8 mouse cellular contexts compared by ENCODE assay signal in the genomic region with DNA sequence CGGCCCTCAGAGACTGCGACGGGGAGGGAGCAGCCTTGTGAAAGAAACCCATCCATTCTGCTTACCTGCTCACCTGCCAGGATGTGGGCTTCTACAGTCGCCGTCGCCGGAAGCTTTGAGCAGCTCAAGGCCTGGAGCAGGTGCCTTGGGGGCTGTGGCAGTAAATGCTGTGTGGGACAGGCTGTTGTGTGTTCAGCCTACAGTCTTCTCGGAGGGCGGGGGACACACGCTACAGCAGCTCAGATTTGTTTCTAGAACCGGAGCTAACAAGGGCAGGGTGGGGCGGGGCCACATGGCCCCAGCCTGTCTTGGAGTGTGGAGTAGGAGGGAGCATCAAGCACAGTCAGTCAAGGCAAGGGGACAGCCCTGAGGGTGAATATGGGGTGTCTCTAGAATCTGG. TPM values are rescaled to one million over a fixed set of nuclear protein-coding genes. Genes with fewer than 3 reads are reported as not detected.
DNase-seq lines count a peak whose midpoint lies in the region; ATAC-seq and TF ChIP-seq lines count a peak whose summit lies in the region.

A gene (minus strand): TSS at position 256 of the 400 bp plus-strand sequence.

- H3K4me1 ChIP-seq in kidney, embryonic 15.5 days = peaks cover 41% of the 10 kb centered on the region
- H3K4me1 ChIP-seq in embryonic facial prominence, embryonic 13.5 days = peaks cover 36% of the 10 kb centered on the region
- no peaks in the 10 kb centered on the region for H3K4me1 ChIP-seq in forebrain, embryonic 14.5 days (ENCODE audit: control insufficient read depth, insufficient read depth, low read length)

- ATAC-seq in kidney, embryonic 15.5 days (replicated peaks; ENCODE audit: low FRiP score) = peak; percentile 49; the same call in 1 of the 2 replicates
- ATAC-seq in embryonic facial prominence, embryonic 13.5 days (ENCODE audit: insufficient number of reproducible peaks, insufficient read depth, low FRiP score, low TSS enrichment, low read depth) = no peak
- no peak for ATAC-seq in forebrain, embryonic 14.5 days

- no peaks in the 10 kb centered on the region for H3K79me2 ChIP-seq in myocyte (ENCODE audit: control insufficient read depth, insufficient read depth)

- H3K36me3 ChIP-seq in kidney, embryonic 15.5 days = peaks cover 21% of the 10 kb centered on the region
- H3K36me3 ChIP-seq in embryonic facial prominence, embryonic 13.5 days = peaks cover 19% of the 10 kb centered on the region
- peaks cover 12% of the 10 kb centered on the region for H3K36me3 ChIP-seq in myocyte (ENCODE audit: control insufficient read depth, insufficient read depth)
- peaks cover 26% of the 10 kb centered on the region for H3K36me3 ChIP-seq in forebrain, embryonic 14.5 days (ENCODE audit: control insufficient read depth, insufficient read depth, low read length)

- no peak within 1 kb of the TSS for H3ac ChIP-seq in myocyte (ENCODE audit: control insufficient read depth, insufficient read length)

- 0 out of 2 replicates have a peak within 1 kb of the TSS, but pooled peaks have one; percentile 7 for H3K4me3 ChIP-seq in kidney, embryonic 15.5 days (replicated peaks)
- H3K4me3 ChIP-seq in embryonic facial prominence, embryonic 13.5 days = no peak within 1 kb of the TSS
- H3K4me3 ChIP-seq in myocyte = no peak within 1 kb of the TSS
- no peak within 1 kb of the TSS for H3K4me3 ChIP-seq in forebrain, embryonic 14.5 days (ENCODE audit: low read depth, low read length)

- no peak for DNase-seq in kidney, adult 9 months
- DNase-seq in ES-CJ7 (ENCODE audit: low read depth, low spot score) = peak; percentile 64
- DNase-seq in cerebellum, postnatal 10 days = no peak
- DNase-seq in forebrain, embryonic 14.5 days (ENCODE audit: low spot score) = no peak
- no peak for DNase-seq in cerebellum, postnatal 14 days

- no peak for TF ChIP-seq POLR2A in myocyte (IDR thresholded peaks at IDR 0.05; ENCODE audit: insufficient read length, low read depth)

- 35% methylated on average over 12 of the region's 12 CpGs for WGBS in kidney, embryonic 15.5 days
- WGBS in embryonic facial prominence, embryonic 13.5 days = 31% methylated on average over 12 of the region's 12 CpGs
- 42% methylated on average over 12 of the region's 12 CpGs for WGBS in forebrain, embryonic 14.5 days

- no peaks in the 10 kb centered on the region for H3K27me3 ChIP-seq in kidney, embryonic 15.5 days
- H3K27me3 ChIP-seq in embryonic facial prominence, embryonic 13.5 days = no peaks in the 10 kb centered on the region
- no peaks in the 10 kb centered on the region for H3K27me3 ChIP-seq in myocyte (ENCODE audit: control insufficient read depth, insufficient read depth, insufficient read length)
- H3K27me3 ChIP-seq in forebrain, embryonic 14.5 days (replicated peaks; ENCODE audit: control insufficient read depth, insufficient read depth, low read length) = no peaks in the 10 kb centered on the region

- H3K9me3 ChIP-seq in kidney, embryonic 15.5 days (replicated peaks) = no peaks in the 10 kb centered on the region
- H3K9me3 ChIP-seq in embryonic facial prominence, embryonic 13.5 days = no peaks in the 10 kb centered on the region
- H3K9me3 ChIP-seq in forebrain, embryonic 14.5 days (replicated peaks; ENCODE audit: control insufficient read depth, low read length) = no peaks in the 10 kb centered on the region

- peak within 1 kb of the TSS; percentile 43; the same call in 1 of the 2 replicates for H3K27ac ChIP-seq in kidney, embryonic 15.5 days
- H3K27ac ChIP-seq in embryonic facial prominence, embryonic 13.5 days = no peak within 1 kb of the TSS
- H3K27ac ChIP-seq in forebrain, embryonic 14.5 days (ENCODE audit: low read depth, low read length) = no peak within 1 kb of the TSS

- H3K9ac ChIP-seq in kidney, embryonic 15.5 days = no peak within 1 kb of the TSS
- 0 out of 2 replicates have a peak within 1 kb of the TSS, but pooled peaks have one; percentile 6 for H3K9ac ChIP-seq in embryonic facial prominence, embryonic 13.5 days
- H3K9ac ChIP-seq in forebrain, embryonic 14.5 days (ENCODE audit: low read length) = no peak within 1 kb of the TSS

- H3K4me2 ChIP-seq in kidney, embryonic 15.5 days = peak within 1 kb of the TSS; percentile 32
- peak within 1 kb of the TSS; percentile 21; the same call in 1 of the 2 replicates for H3K4me2 ChIP-seq in embryonic facial prominence, embryonic 13.5 days
- no peak within 1 kb of the TSS for H3K4me2 ChIP-seq in myocyte (ENCODE audit: low read depth)
- H3K4me2 ChIP-seq in forebrain, embryonic 14.5 days (ENCODE audit: low read length) = no peak within 1 kb of the TSS

TF ChIP-seq in myocyte, 11 proteins besides CTCF, POLR2A, EP300 and RAD21:
- TF ChIP-seq MYOG (IDR thresholded peaks at IDR 0.05; ENCODE audit: control insufficient read depth in 1 of 3, insufficient read depth in 1 of 3, insufficient read length in 2 of 3, low read depth in 2 of 3) = no peak
- TF ChIP-seq REST (IDR thresholded peaks at IDR 0.05; ENCODE audit: insufficient read depth, insufficient read length) = no peak
- TF ChIP-seq USF1 (IDR thresholded peaks at IDR 0.05; ENCODE audit: low read depth) = no peak
- no peak for TF ChIP-seq SRF (IDR thresholded peaks at IDR 0.05; ENCODE audit: control insufficient read depth, insufficient read length, low read depth)
- no peak for TF ChIP-seq MYOD1 (IDR thresholded peaks at IDR 0.05; ENCODE audit: control insufficient read depth in 1 of 3, insufficient read length in 2 of 3, low read depth in 2 of 3)
- no peak for TF ChIP-seq TCF12 (IDR thresholded peaks at IDR 0.05; ENCODE audit: insufficient read depth, poor library complexity, severe bottlenecking)
- TF ChIP-seq CEBPB (IDR thresholded peaks at IDR 0.05; ENCODE audit: insufficient read depth, poor library complexity, severe bottlenecking) = no peak
- TF ChIP-seq MAX (IDR thresholded peaks at IDR 0.05; ENCODE audit: low read depth) = no peak
- no peak for TF ChIP-seq E2F4 (IDR thresholded peaks at IDR 0.05; ENCODE audit: insufficient read depth)
- no peak for TF ChIP-seq POLR2AphosphoS2 (IDR thresholded peaks at IDR 0.05; ENCODE audit: insufficient read length, low read depth)
- no peak for TF ChIP-seq TCF3 (IDR thresholded peaks at IDR 0.05; ENCODE audit: insufficient read length, low read depth)
TF ChIP-seq in myocyte: peak in this region for 0.

RNA-seq across cellular contexts. Expression of the gene that starts here (rescaled TPM):
- 1.8 and 2.0 TPM in 2 replicates for polyA plus RNA-seq in kidney, embryonic 15.5 days (2015; fragmentation: Nextera tagmentation; extraction: Ambion mirVana)
- 0.60 and 2.3 TPM in 2 replicates for polyA plus RNA-seq in embryonic facial prominence, embryonic 13.5 days (2015; fragmentation: Nextera tagmentation; extraction: Ambion mirVana)
- 13.4 TPM for polyA plus RNA-seq in myocyte (2012; fragmentation: generic; extraction: Trizol)
- polyA plus RNA-seq in forebrain, embryonic 14.5 days (2014; fragmentation: Nextera tagmentation; extraction: Ambion mirVana) = 2.2 and 4.2 TPM in 2 replicates

Comparison
In these comparisons a context has a peak if more than half of its experiments do, and no peak if none do; other contexts are left out.
1. H3K4me2 ChIP-seq: peak in kidney, embryonic 15.5 days (single experiment) and embryonic facial prominence, embryonic 13.5 days (single experiment); none in myocyte (single experiment) and forebrain, embryonic 14.5 days (single experiment).